Mouse (Mus musculus): Measurements from ENCODE around the gene Mmp2.

Gene Mmp2

GRCm38 (mm10) chr8:92897794-92898193 is 70.7 kb downstream of the Mmp2 start:
- DNase-seq = no peak

- no peak for DNase-seq
Measured at GRCm38 (mm10) chr8:92899590-92899989, 72.5 kb downstream of the Mmp2 start.

- no peak for DNase-seq
Measured at GRCm38 (mm10) chr8:92901107-92901506, 74.0 kb downstream of the Mmp2 start, which contains the start of gene Capns2. Capns2 (plus strand) TSS chr8:92901407.

- no peak for DNase-seq
Measured at GRCm38 (mm10) chr8:92902981-92903380, 75.9 kb downstream of the Mmp2 start.

All from kidney, adult 11 months (tissue).